Mouse (Mus musculus) hindbrain, embryonic 14.5 days (tissue): ENCODE measurements around the gene Tiam2. TPM values are rescaled to one million over a fixed set of nuclear protein-coding genes. Genes with fewer than 3 reads are reported as not detected.

Experiments used
- ATAC-seq: fragments of 200-750 bp; cut with Nextera tagmentation; 2 replicates; pipeline ENCODE4 v1.8.0; 2017; ENCODE audit warnings: moderate number of reproducible peaks, mild to moderate bottlenecking, moderate TSS enrichment, moderate library complexity; ENCODE audit not compliant: low FRiP score
- DNase-seq: peaks from one replicate; pipeline ENCODE4 v3.0.0-alpha.2; 2015; ENCODE audit warnings: low spot score
- H3K27ac ChIP-seq: fragments of 300-500 bp; sonication (generic); 2 replicates; pipeline ENCODE4 v1.5.1; 2014; ENCODE audit warnings: mild to moderate bottlenecking, moderate library complexity
- H3K27me3 ChIP-seq: fragments of 300-500 bp; sonication (generic); 2 replicates; pipeline ENCODE4 v1.6.1; 2014; ENCODE audit warnings: mild to moderate bottlenecking, low read length, mixed read lengths; ENCODE audit not compliant: control insufficient read depth, insufficient read depth
- H3K36me3 ChIP-seq: fragments of 300-500 bp; sonication (generic); replicated peaks from 2 replicates; pipeline ENCODE4 v1.6.1; 2014; ENCODE audit not compliant: control insufficient read depth, insufficient read depth
- H3K4me1 ChIP-seq: fragments of 300-500 bp; sonication (generic); replicated peaks from 2 replicates; pipeline ENCODE4 v1.6.1; 2014; ENCODE audit warnings: antibody characterized with exemption, low read length, mixed read lengths; ENCODE audit not compliant: control insufficient read depth, insufficient read depth
- H3K4me2 ChIP-seq: fragments of 300-500 bp; sonication (generic); replicated peaks from 2 replicates; pipeline ENCODE4 v1.6.1; 2014; ENCODE audit warnings: mild to moderate bottlenecking, moderate library complexity
- H3K4me3 ChIP-seq: fragments of 300-500 bp; sonication (generic); replicated peaks from 2 replicates; pipeline ENCODE4 v1.5.1; 2014; ENCODE audit warnings: mild to moderate bottlenecking, low read length
- H3K9ac ChIP-seq: fragments of 300-500 bp; sonication (generic); 2 replicates; pipeline ENCODE4 v1.6.1; 2014
- H3K9me3 ChIP-seq: fragments of 300-500 bp; sonication (generic); 2 replicates; pipeline ENCODE4 v1.6.1; 2016; ENCODE audit warnings: low read length; ENCODE audit not compliant: control insufficient read depth
- WGBS: fragments of 180-500 bp; shearing (Covaris S2); extraction: QIAGEN DNeasy Blood & Tissue Kit; methylation state at CpG from one replicate; pipeline ENCODE4 v1.1.7; 2014; 5-methylcytosine and 5-hydroxymethylcytosine counted together
- polyA plus RNA-seq: library from polyadenylated mRNA; unstranded; fragments of >200 nt; fragmentation: Nextera tagmentation; extraction: Ambion mirVana; gene quantifications from 2 replicates; pipeline ENCODE4 v1.2.1, GENCODE M21; 2014

The Tiam2 gene
- polyA plus RNA-seq, 1 experiment from 2014 or later: 6.3 TPM

DNA sequence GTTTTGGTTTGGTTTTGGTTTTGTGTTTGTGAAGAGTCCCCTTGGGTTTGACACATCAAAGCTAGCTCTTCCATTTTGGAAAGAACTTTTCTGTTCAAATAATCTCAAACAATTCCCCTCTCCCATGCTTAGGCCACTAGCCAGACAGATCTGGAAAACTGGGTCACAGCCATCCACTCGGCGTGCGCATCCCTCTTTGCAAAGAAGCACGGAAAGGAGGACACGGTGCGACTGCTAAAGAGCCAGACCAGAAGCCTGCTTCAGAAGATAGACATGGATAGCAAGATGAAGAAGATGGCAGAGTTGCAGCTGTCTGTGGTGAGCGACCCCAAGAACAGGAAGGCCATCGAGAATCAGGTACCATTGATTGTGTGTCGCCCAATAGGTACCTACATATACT, 102.3 kb downstream of the Tiam2 start:
- H3K4me2 ChIP-seq: no peak overlapping the region
- DNase-seq (no peak), ATAC-seq (no peak)
- no peaks in the 10 kb centered on the region for H3K36me3 ChIP-seq
- H3K27me3 ChIP-seq: no peaks in the 10 kb centered on the region
- no peak overlapping the region for H3K27ac ChIP-seq
- no peaks in the 10 kb centered on the region for H3K4me1 ChIP-seq
- no peaks in the 10 kb centered on the region for H3K9me3 ChIP-seq
- H3K9ac ChIP-seq: no peak overlapping the region
- H3K4me3 ChIP-seq: no peak overlapping the region
- 95% methylated on average over 9 of the region's 9 CpGs for WGBS

DNA sequence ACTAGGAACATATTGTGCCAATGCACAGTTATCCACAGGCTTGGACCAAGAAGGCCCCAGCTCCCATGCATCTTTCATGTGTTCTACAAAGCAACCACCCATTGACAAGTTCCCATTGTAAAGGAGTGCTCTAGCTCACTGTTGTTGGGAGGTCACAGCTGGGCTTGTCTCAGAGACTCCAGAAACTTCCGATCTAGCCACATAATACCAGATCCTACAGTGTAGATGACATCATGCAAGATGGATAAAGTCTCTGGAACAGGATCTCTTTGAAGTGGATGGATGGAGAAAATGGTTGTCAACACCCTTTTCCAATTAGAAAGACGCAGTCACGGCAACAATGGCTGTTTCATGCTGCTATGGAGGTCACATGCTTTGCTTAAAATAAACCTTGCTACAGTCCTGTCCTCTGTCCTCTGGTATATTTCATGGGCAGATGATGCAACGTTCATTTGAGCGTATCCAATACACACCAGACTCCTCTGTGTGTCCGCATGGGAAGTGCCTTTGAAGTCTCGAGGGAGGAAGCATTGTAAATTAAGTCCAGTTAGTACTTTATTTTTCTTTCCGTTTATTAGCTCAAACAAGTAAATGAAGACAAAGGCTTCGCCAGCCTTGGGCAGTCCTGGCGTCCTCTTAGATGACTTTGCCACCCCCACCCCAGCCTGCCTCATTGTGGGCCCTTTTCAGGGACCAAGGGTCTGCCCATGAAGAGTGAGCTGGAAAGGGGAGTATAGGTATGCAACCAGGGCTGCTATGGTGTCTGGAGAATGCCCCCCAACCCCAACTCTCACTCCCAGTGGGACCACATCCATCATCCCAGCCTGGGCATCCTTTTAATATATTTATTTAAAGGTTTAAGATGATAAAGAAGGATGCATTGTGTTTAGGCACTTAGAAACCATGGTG, 106.5 kb downstream of the Tiam2 start:
- 61% methylated on average over 10 of the region's 10 CpGs for WGBS
- Histone ChIP-seq H3K36me3 (no peaks in the 10 kb centered on the region), H3K9me3 (no peaks in the 10 kb centered on the region), H3K4me3 (no peak overlapping the region), H3K27ac (no peak overlapping the region), H3K9ac (no peak overlapping the region), H3K4me1 (no peaks in the 10 kb centered on the region), H3K27me3 (no peaks in the 10 kb centered on the region), H3K4me2 (no peak overlapping the region)
- DNase-seq (no peak), ATAC-seq (no peak)

DNA sequence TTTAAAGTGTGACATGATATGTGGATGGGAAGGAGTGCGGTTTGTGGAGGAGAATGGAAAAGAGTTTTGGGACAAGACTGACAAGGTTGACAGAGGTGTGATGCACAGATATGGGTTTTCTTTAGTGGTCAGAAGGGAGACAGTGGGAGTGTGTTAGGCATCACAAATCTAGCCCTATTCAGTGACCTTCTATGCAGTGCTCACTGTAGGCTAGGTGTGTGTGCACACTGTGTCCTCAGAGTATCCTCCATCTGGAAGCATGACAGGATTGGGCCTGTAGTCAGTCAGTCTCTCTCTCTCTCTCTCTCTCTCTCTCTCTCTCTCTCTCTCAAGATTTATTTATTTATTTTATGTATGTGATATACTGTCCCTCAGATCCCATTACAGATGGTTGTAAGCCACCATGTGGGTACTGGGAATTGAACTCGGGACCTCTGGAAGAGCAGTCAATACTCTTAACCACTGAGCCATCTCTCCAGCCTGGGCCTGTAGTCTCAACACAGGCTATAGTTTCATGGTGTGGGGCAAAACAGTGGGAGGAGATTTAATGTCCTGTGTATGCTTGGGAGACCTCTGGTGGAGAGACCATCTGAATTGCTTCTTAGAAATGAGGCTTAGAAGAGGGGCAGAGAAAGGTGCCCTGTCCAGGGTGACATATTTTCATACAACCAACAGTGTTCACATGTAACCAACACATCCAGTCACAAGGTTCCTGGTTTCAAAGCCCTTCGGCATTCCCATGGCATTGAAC, 107.3 kb downstream of the Tiam2 start:
- H3K9ac ChIP-seq: no peak overlapping the region
- no peak overlapping the region for H3K4me2 ChIP-seq
- ATAC-seq (no peak), DNase-seq (no peak)
- H3K9me3 ChIP-seq: no peaks in the 10 kb centered on the region
- no peak overlapping the region for H3K4me3 ChIP-seq
- no peaks in the 10 kb centered on the region for H3K36me3 ChIP-seq
- no peaks in the 10 kb centered on the region for H3K4me1 ChIP-seq
- 94% methylated on average over 3 of the region's 3 CpGs for whole genome bisulfite sequencing
- H3K27me3 ChIP-seq: no peaks in the 10 kb centered on the region
- no peak overlapping the region for H3K27ac ChIP-seq

DNA sequence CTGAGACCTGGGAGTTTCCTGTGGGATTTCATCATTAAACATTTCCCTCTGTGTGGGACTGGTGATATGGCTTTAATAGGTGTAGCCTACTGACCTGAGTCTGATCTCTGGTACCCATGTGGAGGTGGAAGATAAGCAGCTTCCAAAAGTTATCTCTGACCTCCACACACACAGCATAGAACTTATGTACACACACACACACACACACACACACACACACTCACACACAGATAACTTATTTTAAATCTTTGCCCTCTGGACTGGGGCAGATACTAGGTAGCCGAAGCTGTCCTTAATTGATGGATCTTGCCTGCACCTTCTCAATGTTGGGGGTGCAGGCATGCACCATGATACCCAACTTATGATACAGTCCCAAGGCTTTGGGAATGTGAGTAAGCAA, 108.9 kb downstream of the Tiam2 start:
- no peak overlapping the region for H3K9ac ChIP-seq
- no peaks in the 10 kb centered on the region for H3K9me3 ChIP-seq
- H3K27ac ChIP-seq: no peak overlapping the region
- no peaks in the 10 kb centered on the region for H3K4me1 ChIP-seq
- no peak overlapping the region for H3K4me3 ChIP-seq
- no peaks in the 10 kb centered on the region for H3K27me3 ChIP-seq
- H3K4me2 ChIP-seq: no peak overlapping the region
- ATAC-seq: no peak
- 83% methylated on average over 1 of the region's 1 CpGs for WGBS
- H3K36me3 ChIP-seq: no peaks in the 10 kb centered on the region
- no peak for DNase-seq

DNA sequence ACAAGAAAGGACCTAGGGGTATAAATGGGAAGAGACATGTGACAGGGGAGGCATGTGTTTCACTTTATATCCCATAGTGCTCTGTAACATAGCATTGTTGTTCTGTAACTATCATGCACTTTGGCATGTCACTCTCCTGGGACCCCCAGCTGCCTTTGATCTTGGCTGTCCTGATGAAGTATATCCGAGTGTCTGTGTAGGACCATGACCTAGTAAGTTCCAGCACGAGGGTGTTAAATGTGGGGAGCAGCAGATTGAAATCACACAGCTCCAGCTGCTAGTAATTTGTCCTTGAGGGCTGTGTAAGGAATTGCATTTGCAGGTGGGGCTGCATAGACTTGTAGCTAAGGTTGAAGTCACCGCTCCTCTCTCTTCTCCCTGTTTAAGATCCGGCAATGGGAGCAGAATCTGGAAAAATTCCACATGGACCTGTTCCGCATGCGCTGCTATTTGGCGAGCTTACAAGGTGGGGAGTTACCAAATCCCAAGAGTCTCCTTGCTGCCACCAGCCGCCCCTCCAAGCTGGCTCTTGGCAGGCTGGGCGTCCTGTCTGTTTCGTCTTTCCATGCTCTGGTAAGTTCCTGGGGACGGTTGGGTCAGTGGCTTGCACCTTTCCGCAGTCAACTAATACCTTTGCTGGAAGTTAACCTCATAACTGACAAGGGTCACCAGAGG, 110.6 kb downstream of the Tiam2 start:
- Histone ChIP-seq H3K4me1 (no peaks in the 10 kb centered on the region), H3K36me3 (no peaks in the 10 kb centered on the region), H3K4me3 (no peak overlapping the region), H3K27ac (no peak overlapping the region), H3K9ac (no peak overlapping the region), H3K9me3 (no peaks in the 10 kb centered on the region), H3K4me2 (no peak overlapping the region), H3K27me3 (no peaks in the 10 kb centered on the region)
- ATAC-seq (no peak), DNase-seq (no peak)
- 79% methylated on average over 12 of the region's 12 CpGs for WGBS

DNA sequence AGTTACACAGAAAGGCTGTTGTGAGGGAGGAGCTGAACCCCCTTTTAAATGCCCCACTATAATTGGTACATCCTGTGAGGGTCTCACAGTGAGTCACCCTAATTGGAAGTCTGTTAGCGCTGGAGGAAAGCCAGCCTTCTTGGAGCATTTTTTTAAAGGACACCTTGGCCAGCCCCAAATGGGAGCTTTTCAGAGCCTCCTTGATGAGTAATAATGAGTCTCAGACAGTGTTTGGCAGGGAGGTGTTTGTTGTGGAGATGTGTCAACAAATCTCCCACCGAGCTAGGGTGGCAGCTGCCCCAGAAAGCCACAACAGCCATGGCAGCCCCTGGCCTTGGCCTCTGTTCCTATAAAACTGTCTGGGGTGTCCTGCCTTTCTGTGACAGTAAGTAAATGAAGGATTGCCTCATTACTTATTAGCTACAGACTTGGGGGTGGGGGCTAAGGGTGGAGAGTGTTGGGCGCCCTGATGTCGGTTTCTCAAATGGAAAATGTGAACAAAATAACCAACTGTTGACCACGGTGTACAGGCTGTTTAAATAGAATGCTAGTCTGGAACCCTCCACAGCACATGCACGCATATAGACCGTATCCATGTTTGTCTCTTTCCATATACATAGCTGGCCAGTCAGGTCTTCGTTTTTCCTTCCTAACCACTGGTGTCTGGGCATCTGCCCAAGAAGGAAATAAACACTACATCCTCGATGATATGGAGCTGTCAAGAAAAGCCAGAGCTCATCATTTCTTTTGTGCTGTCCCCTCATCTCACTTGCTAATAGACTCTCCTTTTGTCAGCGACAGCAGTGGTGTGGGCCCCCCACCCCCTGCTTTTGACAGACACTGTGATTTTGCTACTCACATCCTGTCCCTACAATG, 116.4 kb downstream of the Tiam2 start:
- Histone ChIP-seq H3K4me1 (peaks cover 10% of the 10 kb centered on the region), H3K27ac (peak overlapping the region; percentile 24; the same call in 1 of the 2 replicates)

DNA sequence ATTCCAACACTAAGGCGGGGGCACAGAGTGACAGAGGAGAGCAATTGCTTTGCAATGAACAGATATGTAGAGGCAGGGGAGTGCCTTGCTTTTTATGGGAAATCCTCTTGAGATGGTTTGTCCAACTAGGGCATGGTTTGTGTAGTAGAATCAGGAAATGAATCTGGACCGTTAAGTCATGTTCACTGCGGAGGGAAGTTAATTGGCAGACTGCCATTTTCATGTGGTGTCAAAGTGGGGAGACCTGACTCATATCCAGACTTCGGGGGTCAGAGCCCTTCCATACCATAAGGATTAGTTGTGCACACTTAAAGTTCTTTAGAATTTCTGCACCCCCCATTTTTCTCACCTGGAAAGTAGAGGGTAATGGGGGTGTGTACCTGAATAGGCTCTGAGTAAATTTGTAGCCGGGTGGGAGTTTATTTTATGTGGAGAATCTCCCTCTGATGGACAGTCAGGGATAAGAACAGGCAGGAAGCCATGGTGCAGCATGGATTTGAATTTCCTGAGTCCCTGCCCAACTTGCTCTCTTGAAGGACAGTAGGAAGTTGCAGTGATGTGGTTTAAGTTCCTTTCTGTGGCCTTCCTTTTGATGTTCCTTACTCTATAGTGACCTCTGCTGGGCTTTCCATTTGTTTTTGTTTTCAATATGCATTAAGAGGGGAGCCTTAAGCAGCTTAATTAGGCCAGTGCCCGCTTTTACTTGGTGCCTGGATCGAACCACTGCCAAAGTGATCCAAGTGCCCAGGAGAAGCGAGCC, 120.0 kb downstream of the Tiam2 start:
- 54% methylated on average over 8 of the region's 8 CpGs for WGBS
- Histone ChIP-seq H3K4me3 (no peak overlapping the region), H3K27me3 (no peaks in the 10 kb centered on the region), H3K4me2 (no peak overlapping the region), H3K36me3 (no peaks in the 10 kb centered on the region), H3K9ac (no peak overlapping the region), H3K4me1 (peaks cover 10% of the 10 kb centered on the region), H3K9me3 (no peaks in the 10 kb centered on the region), H3K27ac (no peak overlapping the region)
- DNase-seq (peak; percentile 81), ATAC-seq (no peak)

More for the DNA sequence above, 116.4 kb downstream of the Tiam2 start:
- ATAC-seq (peak; percentile 83), DNase-seq (no peak)
- Histone ChIP-seq H3K4me2 (no peak overlapping the region), H3K9me3 (no peaks in the 10 kb centered on the region), H3K9ac (no peak overlapping the region), H3K4me3 (no peak overlapping the region), H3K36me3 (no peaks in the 10 kb centered on the region), H3K27me3 (no peaks in the 10 kb centered on the region)
- 48% methylated on average over 10 of the region's 10 CpGs for WGBS

DNA sequence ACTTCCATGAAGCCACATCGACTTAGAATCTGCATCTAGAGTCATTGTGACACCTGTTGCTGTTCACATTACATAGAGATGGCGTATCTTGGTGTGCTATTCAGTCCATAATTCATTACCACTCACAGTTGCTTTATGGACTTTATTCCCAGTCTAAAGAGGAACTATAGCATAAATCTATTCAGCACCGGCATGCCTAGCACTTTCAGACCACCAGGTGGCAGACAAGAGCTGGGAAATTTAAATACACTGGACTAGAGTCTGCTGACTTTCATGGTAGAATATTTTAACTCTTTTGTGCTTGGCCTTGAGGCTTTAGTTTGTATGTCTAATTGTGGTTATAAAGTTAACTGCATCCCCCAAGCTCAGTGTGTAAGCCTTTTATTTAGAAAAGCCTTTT, 122.4 kb downstream of the Tiam2 start:
- H3K27ac ChIP-seq: no peak overlapping the region
- H3K36me3 ChIP-seq: no peaks in the 10 kb centered on the region
- ATAC-seq (peak; percentile 75), DNase-seq (peak; percentile 93)
- no peak overlapping the region for H3K4me2 ChIP-seq
- 35% methylated on average over 3 of the region's 3 CpGs for WGBS
- no peaks in the 10 kb centered on the region for H3K4me1 ChIP-seq
- no peak overlapping the region for H3K9ac ChIP-seq
- H3K4me3 ChIP-seq: no peak overlapping the region
- H3K9me3 ChIP-seq: no peaks in the 10 kb centered on the region
- H3K27me3 ChIP-seq: no peaks in the 10 kb centered on the region
